Mouse (Mus musculus) heart, postnatal 0 days (tissue): ENCODE measurements at regions not wholly inside any gene's neighbourhood (a gene's known extent, or its start where the extent isn't known, plus 50 kb on each side); places are given as distances from the start of the nearest gene placed in this dataset.

Experiments used
- CTCF ChIP-seq: IDR thresholded peaks from 2 replicates; pipeline ENCODE4 v1.5.1; 2016; ENCODE audit warnings: antibody characterized with exemption, control low read depth, low read depth
- EP300 ChIP-seq: IDR thresholded peaks from 2 replicates; pipeline ENCODE4 v1.6.1; 2016; ENCODE audit warnings: antibody characterized with exemption, low read depth

DNA sequence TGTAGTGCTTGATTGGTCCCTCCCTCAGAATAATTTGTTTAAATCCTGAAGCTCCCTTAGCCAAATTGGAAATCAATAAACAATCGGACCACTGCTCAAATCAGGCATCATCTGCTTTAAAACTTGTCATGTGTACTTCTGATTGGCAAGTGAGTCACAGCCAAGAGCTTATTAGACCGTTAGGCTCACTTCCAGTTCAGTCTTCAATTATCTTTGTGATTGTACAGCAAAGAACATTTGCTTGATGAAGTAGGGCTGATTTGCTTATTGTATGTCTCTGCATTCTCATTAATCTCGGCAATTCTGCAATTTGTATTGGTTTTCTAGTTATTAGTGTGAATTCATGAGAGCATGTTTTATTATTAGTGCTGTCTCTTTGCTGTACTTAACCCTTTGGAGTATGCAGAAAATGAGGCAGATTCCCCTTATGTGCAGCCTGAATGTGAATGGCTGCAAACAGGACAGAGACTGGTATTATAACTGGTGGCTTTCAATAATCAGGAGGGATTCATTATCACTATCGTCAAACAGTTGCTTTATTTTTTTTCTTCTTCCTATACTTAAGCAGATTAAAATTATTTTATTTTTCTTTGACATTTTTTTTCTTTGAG, 406.8 kb upstream of the Prmt6 start:
- no peak for TF ChIP-seq EP300
- TF ChIP-seq CTCF, result no peak
